Mouse (Mus musculus): ENCODE results near the gene Zfp850. TPM values are rescaled to one million over a fixed set of nuclear protein-coding genes. Genes with fewer than 3 reads are reported as not detected.
A peak's percentile ranks its signal among the peaks of the same experiment; 100 is the strongest.

The Zfp850 gene
- polyA plus RNA-seq (2015; fragmentation: Nextera tagmentation; extraction: Ambion mirVana) = 2.4 and 3.5 TPM in 2 replicates

DNA sequence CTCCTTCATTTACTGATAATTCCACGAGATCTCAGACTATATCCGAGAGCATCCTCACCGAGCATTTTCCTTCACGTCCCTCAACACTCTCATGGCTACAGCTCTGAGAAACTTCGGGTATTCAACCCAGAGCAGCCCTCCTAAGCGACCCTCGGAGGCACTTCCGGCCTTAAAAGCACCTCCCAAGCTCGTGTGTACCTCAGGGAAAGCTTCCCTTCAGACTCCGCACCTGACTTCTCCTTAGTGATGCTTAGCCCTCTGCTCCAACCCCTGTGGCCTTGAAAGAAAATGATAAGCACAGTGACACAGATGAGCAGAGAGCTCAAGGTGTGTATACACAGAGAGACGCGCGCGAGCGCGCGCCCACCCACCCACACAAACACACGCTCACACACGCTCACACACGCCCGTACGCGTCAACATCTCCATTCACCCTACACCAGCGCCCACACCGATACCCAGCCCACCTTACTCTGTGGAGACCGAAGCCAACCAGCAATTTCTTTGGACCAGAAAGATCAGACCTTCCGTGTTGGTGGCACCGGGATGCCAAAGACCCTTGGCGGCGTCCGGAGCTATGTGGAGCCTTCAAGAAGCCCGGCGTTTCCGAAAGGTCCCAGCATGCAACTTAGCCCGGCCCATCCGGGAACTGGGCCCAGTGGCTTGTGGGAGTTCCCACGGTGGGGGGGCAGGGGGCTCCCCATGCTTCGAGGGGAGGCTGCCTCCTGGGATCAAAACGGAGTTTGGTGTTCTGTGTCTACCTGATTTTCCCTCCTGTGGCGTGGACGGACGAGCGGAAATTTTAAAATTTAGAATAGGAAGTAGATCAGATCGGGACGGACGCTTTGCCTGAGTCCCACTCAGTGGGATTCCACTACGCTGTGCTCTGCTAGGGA, at the start of gene Zfp850:
Zfp850 (minus strand) TSS at position 567 of the 896 bp plus-strand sequence.
- Histone ChIP-seq H3K36me3 (peaks cover 4% of the 10 kb centered on the region; the same call in 1 of the 2 replicates), H3K9me3 (no peaks in the 10 kb centered on the region), H3K4me3 (peak within 1 kb of the TSS; percentile 68), H3K27me3 (no peaks in the 10 kb centered on the region), H3K4me1 (peaks cover 4% of the 10 kb centered on the region; the same call in 1 of the 2 replicates), H3K9ac (peak within 1 kb of the TSS; percentile 65), H3K27ac (peak within 1 kb of the TSS; percentile 55), H3K4me2 (peak within 1 kb of the TSS; percentile 85)
- ATAC-seq (ENCODE audit: insufficient number of reproducible peaks, low FRiP score, low TSS enrichment, low read depth) = peak; percentile 80
- under 1% methylated on average over 47 of the region's 47 CpGs for WGBS

GRCm38 (mm10) chr7:28059972-28060371, 46.1 kb upstream of the Zfp850 start:
- H3K4me2 ChIP-seq = no peak overlapping the region
- H3K9me3 ChIP-seq = no peaks in the 10 kb centered on the region
- H3K36me3 ChIP-seq = no peaks in the 10 kb centered on the region
- no peak overlapping the region for H3K27ac ChIP-seq
- H3K9ac ChIP-seq = no peak overlapping the region
- 93% methylated on average over 1 of the region's 1 CpGs for WGBS
- no peaks in the 10 kb centered on the region for H3K4me1 ChIP-seq
- no peaks in the 10 kb centered on the region for H3K27me3 ChIP-seq
- H3K4me3 ChIP-seq = no peak overlapping the region
- no peak for ATAC-seq (ENCODE audit: insufficient number of reproducible peaks, low FRiP score, low TSS enrichment, low read depth)

- Histone ChIP-seq H3K27me3 (no peaks in the 10 kb centered on the region), H3K36me3 (peaks cover 5% of the 10 kb centered on the region), H3K4me3 (no peak overlapping the region), H3K9ac (no peak overlapping the region), H3K4me1 (peaks cover 9% of the 10 kb centered on the region), H3K4me2 (no peak overlapping the region), H3K27ac (no peak overlapping the region), H3K9me3 (no peaks in the 10 kb centered on the region)
- 79% methylated on average over 6 of the region's 6 CpGs for WGBS
- no peak for ATAC-seq (ENCODE audit: insufficient number of reproducible peaks, low FRiP score, low TSS enrichment, low read depth)
Observed at GRCm38 (mm10) chr7:28053046-28053930, 39.4 kb upstream of the Zfp850 start.

DNA sequence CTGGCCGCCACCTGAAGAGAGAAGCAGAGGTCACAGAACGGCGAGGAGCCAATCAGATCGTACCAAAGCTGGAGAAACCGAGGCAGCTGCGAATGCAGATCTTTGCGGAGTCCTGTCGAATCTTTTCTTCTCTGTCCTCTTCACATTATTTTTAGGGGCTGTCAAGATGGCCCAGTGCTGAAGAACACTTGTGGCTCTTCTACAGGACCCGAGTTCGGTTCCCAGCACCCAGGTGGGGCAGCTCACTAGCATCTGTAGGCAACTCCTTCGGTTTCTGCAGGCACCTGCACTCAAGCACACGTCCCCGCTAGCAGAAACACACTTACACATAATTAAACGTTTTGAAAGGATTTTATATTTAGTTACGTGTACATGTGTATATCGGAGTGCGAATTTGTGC, 36.7 kb upstream of the Zfp850 start:
- ATAC-seq (ENCODE audit: insufficient number of reproducible peaks, low FRiP score, low TSS enrichment, low read depth) = no peak
- Histone ChIP-seq H3K4me3 (peak overlapping the region; percentile 87), H3K4me1 (peaks cover 9% of the 10 kb centered on the region), H3K9ac (no peak overlapping the region), H3K4me2 (peak overlapping the region; percentile 35), H3K36me3 (peaks cover 32% of the 10 kb centered on the region), H3K27ac (no peak overlapping the region), H3K9me3 (no peaks in the 10 kb centered on the region), H3K27me3 (no peaks in the 10 kb centered on the region)
- 60% methylated on average over 17 of the region's 17 CpGs for WGBS

DNA sequence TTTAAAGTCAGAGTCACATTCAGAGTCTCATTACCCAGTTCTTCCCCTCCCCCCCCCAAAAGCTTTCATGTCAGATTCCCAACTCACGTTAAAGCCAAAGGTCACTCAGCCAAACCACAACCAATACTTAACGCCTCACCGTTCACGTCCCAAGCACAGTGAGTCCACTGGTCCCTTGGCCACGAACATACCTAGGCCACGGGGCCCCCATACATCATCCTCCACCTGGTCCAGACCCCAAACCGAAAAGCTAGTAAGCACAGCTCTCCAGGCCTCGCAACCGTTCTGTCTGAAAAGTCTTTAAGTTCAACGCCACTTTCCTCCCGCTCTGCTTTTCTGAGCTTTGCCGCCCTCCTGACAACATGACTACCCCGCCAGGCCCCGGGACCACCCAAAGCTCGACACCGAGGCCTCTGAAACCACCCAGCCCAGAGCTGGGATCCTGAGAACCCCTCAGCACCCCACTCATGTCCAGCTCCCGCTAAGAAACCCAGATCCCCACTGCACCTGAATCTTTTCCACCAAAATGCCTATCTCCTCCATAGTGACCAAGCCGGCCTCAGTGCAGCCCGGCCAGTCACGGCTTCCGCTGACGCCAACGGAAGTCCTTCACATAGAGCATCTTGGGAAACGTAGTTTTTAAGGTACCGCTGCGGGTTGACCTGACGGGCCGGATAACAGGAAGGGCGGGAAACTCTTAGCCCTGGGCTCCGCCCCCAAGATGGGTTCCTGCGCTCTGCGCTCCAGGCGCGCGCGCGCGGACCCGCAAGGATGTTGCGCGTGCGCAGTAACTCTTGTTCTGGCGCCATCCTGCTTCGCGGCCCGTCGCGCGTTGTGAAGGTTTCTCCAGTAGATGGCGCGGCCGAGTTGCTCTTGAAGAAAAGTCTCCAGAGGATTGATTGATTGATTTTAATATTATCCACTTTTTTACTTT, 35.8 kb upstream of the Zfp850 start, which contains the start of gene Psmc4:
Psmc4 (minus strand) TSS at position 626 of the 934 bp plus-strand sequence.
- Histone ChIP-seq H3K9me3 (no peaks in the 10 kb centered on the region), H3K36me3 (peaks cover 40% of the 10 kb centered on the region), H3K4me2 (peak within 1 kb of the TSS; percentile 64), H3K4me1 (peaks cover 9% of the 10 kb centered on the region), H3K9ac (peak within 1 kb of the TSS; percentile 80), H3K4me3 (peak within 1 kb of the TSS; percentile 87), H3K27me3 (no peaks in the 10 kb centered on the region), H3K27ac (peak within 1 kb of the TSS; percentile 55; the same call in 1 of the 2 replicates)
- under 1% methylated on average over 52 of the region's 52 CpGs for WGBS
- ATAC-seq (ENCODE audit: insufficient number of reproducible peaks, low FRiP score, low TSS enrichment, low read depth) = peak; percentile 94

DNA sequence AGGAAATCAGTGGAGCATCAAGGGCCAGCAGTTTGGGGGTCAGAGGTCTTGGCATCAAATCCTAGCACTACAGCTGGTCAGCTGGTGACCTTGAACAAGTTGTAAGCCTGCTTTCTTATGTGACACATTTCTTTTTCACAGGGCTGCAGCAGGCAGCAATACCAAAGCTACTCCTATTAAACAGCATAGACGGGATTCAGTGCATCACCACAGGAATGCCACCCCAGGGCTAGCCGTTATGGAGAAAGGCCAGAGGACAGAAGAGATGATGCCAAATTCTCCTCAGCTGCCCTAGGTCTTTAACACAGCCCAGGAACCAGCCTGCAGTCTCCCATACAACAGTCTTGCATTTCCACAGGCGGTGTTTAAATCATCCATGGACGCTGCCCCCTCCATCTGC, 30.6 kb upstream of the Zfp850 start:
- 80% methylated on average over 4 of the region's 4 CpGs for WGBS
- no peak for ATAC-seq (ENCODE audit: insufficient number of reproducible peaks, low FRiP score, low TSS enrichment, low read depth)
- Histone ChIP-seq H3K27me3 (no peaks in the 10 kb centered on the region), H3K4me2 (no peak overlapping the region), H3K4me1 (peaks cover 9% of the 10 kb centered on the region), H3K4me3 (no peak overlapping the region), H3K27ac (no peak overlapping the region), H3K9ac (no peak overlapping the region), H3K36me3 (peaks cover 89% of the 10 kb centered on the region), H3K9me3 (no peaks in the 10 kb centered on the region)

DNA sequence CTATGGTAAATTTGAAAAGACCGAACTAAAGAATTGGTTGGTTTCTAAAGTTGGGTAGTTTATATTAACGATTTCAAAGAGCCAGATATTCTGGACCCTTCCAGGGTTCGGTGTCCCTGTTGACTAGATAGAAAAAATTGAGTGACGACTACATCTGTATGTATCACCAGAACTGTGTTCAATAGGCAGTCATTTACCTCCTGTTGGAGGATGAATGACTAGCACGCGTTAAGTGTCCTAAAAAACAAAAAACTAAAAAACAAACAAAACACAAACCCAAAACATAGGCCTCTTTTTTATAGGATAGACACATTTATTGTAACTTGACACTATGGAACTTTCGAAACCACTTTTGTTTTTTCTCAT, 513 bp upstream of the Zfp850 start:
- H3K9me3 ChIP-seq = no peaks in the 10 kb centered on the region
- H3K4me1 ChIP-seq = peaks cover 4% of the 10 kb centered on the region; the same call in 1 of the 2 replicates
- no peak for ATAC-seq (ENCODE audit: insufficient number of reproducible peaks, low FRiP score, low TSS enrichment, low read depth)
- no peaks in the 10 kb centered on the region for H3K27me3 ChIP-seq
- peak overlapping the region; percentile 65 for H3K9ac ChIP-seq
- H3K4me3 ChIP-seq = peak overlapping the region; percentile 68
- peaks cover 4% of the 10 kb centered on the region; the same call in 1 of the 2 replicates for H3K36me3 ChIP-seq
- 0 out of 2 replicates have a peak overlapping the region, but pooled peaks have one; percentile 55 for H3K27ac ChIP-seq
- H3K4me2 ChIP-seq = peak overlapping the region; percentile 85
- WGBS = 22% methylated on average over 7 of the region's 7 CpGs

DNA sequence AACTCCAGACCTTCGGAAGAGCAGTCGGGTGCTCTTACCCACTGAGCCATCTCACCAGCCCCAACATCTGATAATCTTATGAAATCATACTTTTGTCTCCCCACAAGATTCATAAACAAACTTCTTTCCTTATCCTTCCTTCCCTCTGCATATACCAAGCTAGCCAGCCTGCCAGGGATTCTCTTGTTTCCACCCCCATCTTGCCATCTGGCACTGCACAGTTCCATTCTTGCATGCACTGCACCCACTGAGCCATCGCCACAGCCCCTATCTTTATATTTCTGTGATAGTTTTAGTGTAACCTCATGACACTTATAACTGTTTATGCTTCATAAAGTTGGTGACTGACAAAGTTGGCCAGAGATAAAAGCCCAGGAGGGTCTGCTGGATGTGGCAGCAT, 3.6 kb downstream of the Zfp850 start:
- Histone ChIP-seq H3K27ac (no peak overlapping the region), H3K4me3 (no peak overlapping the region), H3K9ac (no peak overlapping the region), H3K36me3 (peaks cover 18% of the 10 kb centered on the region), H3K4me1 (peaks cover 4% of the 10 kb centered on the region; the same call in 1 of the 2 replicates), H3K4me2 (no peak overlapping the region), H3K27me3 (no peaks in the 10 kb centered on the region), H3K9me3 (no peaks in the 10 kb centered on the region)
- 92% methylated on average over 3 of the region's 3 CpGs for WGBS
- no peak for ATAC-seq (ENCODE audit: insufficient number of reproducible peaks, low FRiP score, low TSS enrichment, low read depth)

DNA sequence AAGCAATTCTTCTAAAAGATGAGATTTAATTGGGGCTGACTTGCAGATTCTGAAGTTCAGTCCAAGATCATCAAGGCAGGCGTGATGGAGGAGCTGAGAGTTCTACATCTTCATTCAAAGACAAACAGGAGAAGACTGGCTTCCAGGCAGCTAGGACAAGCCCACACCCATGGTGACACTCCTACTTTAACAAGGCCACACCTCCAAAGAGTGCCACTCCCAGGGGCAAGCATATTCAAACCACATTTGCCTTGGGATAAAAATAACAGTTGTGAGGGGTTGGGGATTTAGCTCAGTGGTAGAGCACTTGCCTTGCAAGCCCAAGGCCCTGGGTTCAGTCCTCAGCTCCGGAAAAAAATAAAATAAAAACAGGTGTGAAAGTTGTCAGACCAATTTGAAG, 31.7 kb downstream of the Zfp850 start:
- WGBS = 75% methylated on average over 2 of the region's 2 CpGs
- peaks cover 10% of the 10 kb centered on the region; the same call in 1 of the 2 replicates for H3K4me1 ChIP-seq
- peaks cover 16% of the 10 kb centered on the region for H3K36me3 ChIP-seq
- ATAC-seq (ENCODE audit: insufficient number of reproducible peaks, low FRiP score, low TSS enrichment, low read depth) = no peak
- H3K27ac ChIP-seq = no peak overlapping the region
- no peaks in the 10 kb centered on the region for H3K27me3 ChIP-seq
- H3K9ac ChIP-seq = no peak overlapping the region
- H3K4me3 ChIP-seq = no peak overlapping the region
- H3K9me3 ChIP-seq = peaks cover 32% of the 10 kb centered on the region
- H3K4me2 ChIP-seq = no peak overlapping the region

- H3K36me3 ChIP-seq = peaks cover 13% of the 10 kb centered on the region; the same call in 1 of the 2 replicates
- H3K9ac ChIP-seq = peak within 1 kb of the TSS; percentile 85
- peaks cover 13% of the 10 kb centered on the region; the same call in 1 of the 2 replicates for H3K4me1 ChIP-seq
- H3K4me2 ChIP-seq = peak within 1 kb of the TSS; percentile 82
- H3K9me3 ChIP-seq = peaks cover 14% of the 10 kb centered on the region; the same call in 1 of the 2 replicates
- 1% methylated on average over 29 of the region's 29 CpGs for WGBS
- peak within 1 kb of the TSS; percentile 75 for H3K4me3 ChIP-seq
- H3K27me3 ChIP-seq = no peaks in the 10 kb centered on the region
- peak within 1 kb of the TSS; percentile 95 for H3K27ac ChIP-seq
- ATAC-seq (ENCODE audit: insufficient number of reproducible peaks, low FRiP score, low TSS enrichment, low read depth) = peak; percentile 82
Observed at GRCm38 (mm10) chr7:27978683-27979528, 35.0 kb downstream of the Zfp850 start, which contains the start of gene Zfp780b. Gene Zfp780b (minus strand): TSS chr7:27979171.
